Mouse (Mus musculus): ENCODE data around the gene Rnf217. TPM values are rescaled to one million over a fixed set of nuclear protein-coding genes. Genes with fewer than 3 reads are reported as not detected.

Rnf217 gene
- polyA plus RNA-seq, 1 experiment from 2014 or later = 1.5 TPM

DNA sequence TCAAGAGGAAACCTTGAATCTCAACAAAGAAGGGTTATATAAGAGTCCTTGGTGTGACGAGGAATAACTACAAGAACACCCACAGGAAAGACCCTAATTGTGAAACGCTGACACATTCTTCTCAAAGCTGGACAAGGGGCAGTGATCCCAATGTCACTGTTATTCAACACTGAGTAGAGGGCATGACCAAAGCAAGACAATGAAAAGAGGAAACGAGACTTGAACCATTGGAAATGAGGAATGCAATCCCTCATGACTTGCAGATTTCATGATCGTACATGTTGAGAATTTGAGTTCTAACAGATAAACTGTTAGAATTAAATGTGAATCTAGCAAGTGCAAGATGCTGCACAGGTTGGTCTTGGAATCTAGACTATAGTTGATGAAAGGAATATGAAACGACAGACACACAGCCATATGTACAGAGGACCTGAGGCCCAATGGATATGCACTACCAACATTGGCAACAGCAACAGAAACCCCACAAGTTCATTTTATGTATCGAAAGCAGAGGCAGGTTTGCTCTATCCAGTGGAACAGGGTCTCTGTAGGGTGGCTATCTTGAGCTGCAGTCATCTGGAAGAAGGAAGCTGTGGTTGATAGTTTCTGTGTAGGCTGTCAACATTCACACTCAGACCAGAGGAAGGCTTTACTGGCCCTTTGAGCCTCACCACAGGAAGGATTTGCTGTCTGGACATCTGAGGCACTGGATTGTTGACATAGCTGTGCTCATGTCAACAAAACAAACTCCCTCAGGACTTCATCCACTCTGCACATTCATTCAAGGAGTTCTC is 64.6 kb downstream of the Rnf217 start:
- Histone ChIP-seq H3K27me3 (ENCODE audit: control insufficient read depth, insufficient read depth, low read depth, low read length) (no peaks in the 10 kb centered on the region), H3K9me3 (replicated peaks; ENCODE audit: control insufficient read depth, low read length, poor library complexity, severe bottlenecking) (no peaks in the 10 kb centered on the region), H3K9ac (ENCODE audit: low read depth, low read length) (no peak overlapping the region), H3K4me1 (ENCODE audit: control insufficient read depth, insufficient read depth, low read length) (no peaks in the 10 kb centered on the region), H3K4me2 (ENCODE audit: low read length) (no peak overlapping the region), H3K4me3 (ENCODE audit: low read depth, low read length) (no peak overlapping the region), H3K27ac (ENCODE audit: low read length) (no peak overlapping the region), H3K36me3 (ENCODE audit: control insufficient read depth, insufficient read depth, low read length) (no peaks in the 10 kb centered on the region)
- 91% methylated on average over 6 of the region's 6 CpGs for WGBS
- no peak for ATAC-seq

DNA sequence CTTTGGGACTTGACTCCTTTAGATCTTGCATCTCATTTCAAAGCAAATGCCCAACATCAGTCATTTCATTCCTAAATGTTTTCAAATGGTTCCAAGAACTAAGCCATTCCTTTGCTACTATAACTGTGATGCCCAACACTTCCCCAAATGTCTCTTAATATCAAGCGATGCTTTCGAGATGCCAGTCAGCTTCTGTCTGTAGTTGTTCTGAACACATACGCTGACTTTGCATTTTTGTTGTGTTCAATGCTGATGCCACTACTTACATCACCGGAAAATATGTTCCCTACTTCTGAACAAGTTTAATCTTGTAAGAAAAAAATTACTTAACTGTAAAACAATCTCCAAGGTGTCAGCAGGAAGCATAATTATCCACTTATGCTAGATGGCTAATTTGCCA is 68.5 kb downstream of the Rnf217 start:
- Histone ChIP-seq H3K4me2 (ENCODE audit: low read length) (no peak overlapping the region), H3K9ac (ENCODE audit: low read depth, low read length) (no peak overlapping the region), H3K27me3 (ENCODE audit: control insufficient read depth, insufficient read depth, low read depth, low read length) (no peaks in the 10 kb centered on the region), H3K9me3 (replicated peaks; ENCODE audit: control insufficient read depth, low read length, poor library complexity, severe bottlenecking) (no peaks in the 10 kb centered on the region), H3K27ac (ENCODE audit: low read length) (no peak overlapping the region), H3K4me1 (ENCODE audit: control insufficient read depth, insufficient read depth, low read length) (no peaks in the 10 kb centered on the region), H3K4me3 (ENCODE audit: low read depth, low read length) (no peak overlapping the region), H3K36me3 (ENCODE audit: control insufficient read depth, insufficient read depth, low read length) (no peaks in the 10 kb centered on the region)
- WGBS = 92% methylated on average over 4 of the region's 4 CpGs
- ATAC-seq = no peak

DNA sequence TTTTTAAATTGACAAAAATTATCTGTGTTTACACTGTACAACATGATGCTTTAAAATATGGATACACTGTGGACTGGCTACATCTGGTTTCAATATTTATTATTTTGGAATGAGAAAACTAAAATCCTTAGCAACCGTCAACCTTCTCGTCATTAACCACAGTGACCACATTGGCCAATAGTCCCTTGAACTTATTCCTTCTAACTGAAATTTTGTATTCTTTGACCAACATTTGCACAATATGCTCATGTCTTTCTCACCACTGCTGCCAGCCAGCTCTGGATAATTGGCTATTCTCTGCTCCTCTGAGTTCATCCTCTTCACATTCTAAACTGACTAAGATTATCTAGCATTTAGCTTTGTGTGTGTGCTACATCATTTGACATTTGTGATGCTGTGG is 69.6 kb downstream of the Rnf217 start:
- WGBS = 94% methylated on average over 2 of the region's 2 CpGs

DNA sequence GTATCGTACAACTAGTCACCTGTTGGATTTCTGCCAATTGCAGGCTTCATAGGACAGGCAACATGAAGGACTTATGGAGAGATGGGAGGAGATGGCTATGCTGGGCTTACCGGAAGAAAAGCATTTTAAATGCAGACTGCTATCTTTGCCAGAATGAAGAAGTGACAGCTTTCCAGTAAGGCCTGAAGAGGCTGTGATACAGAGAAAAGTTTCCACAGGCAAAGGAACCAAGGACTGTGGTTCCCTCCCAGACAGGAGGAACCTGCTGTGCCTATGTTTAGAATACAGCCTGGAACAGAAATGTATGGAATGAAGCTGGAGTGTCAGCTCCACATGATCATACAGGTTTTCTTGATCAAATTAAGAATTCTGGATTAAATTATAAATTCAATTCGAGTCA is 70.3 kb downstream of the Rnf217 start:
- Histone ChIP-seq H3K27ac (ENCODE audit: low read length) (no peak overlapping the region), H3K4me2 (ENCODE audit: low read length) (no peak overlapping the region), H3K9me3 (replicated peaks; ENCODE audit: control insufficient read depth, low read length, poor library complexity, severe bottlenecking) (no peaks in the 10 kb centered on the region), H3K27me3 (ENCODE audit: control insufficient read depth, insufficient read depth, low read depth, low read length) (no peaks in the 10 kb centered on the region), H3K36me3 (ENCODE audit: control insufficient read depth, insufficient read depth, low read length) (no peaks in the 10 kb centered on the region), H3K4me1 (ENCODE audit: control insufficient read depth, insufficient read depth, low read length) (no peaks in the 10 kb centered on the region), H3K4me3 (ENCODE audit: low read depth, low read length) (no peak overlapping the region), H3K9ac (ENCODE audit: low read depth, low read length) (no peak overlapping the region)
- 83% methylated on average over 3 of the region's 3 CpGs for WGBS
- ATAC-seq = no peak

More for the DNA sequence above, 69.6 kb downstream of the Rnf217 start:
- ATAC-seq = no peak
- no peak overlapping the region for H3K4me2 ChIP-seq (ENCODE audit: low read length)
- no peak overlapping the region for H3K4me3 ChIP-seq (ENCODE audit: low read depth, low read length)
- H3K9ac ChIP-seq (ENCODE audit: low read depth, low read length) = no peak overlapping the region
- H3K36me3 ChIP-seq (ENCODE audit: control insufficient read depth, insufficient read depth, low read length) = no peaks in the 10 kb centered on the region
- no peaks in the 10 kb centered on the region for H3K27me3 ChIP-seq (ENCODE audit: control insufficient read depth, insufficient read depth, low read depth, low read length)
- H3K4me1 ChIP-seq (ENCODE audit: control insufficient read depth, insufficient read depth, low read length) = no peaks in the 10 kb centered on the region
- no peaks in the 10 kb centered on the region for H3K9me3 ChIP-seq (replicated peaks; ENCODE audit: control insufficient read depth, low read length, poor library complexity, severe bottlenecking)
- H3K27ac ChIP-seq (ENCODE audit: low read length) = no peak overlapping the region

DNA sequence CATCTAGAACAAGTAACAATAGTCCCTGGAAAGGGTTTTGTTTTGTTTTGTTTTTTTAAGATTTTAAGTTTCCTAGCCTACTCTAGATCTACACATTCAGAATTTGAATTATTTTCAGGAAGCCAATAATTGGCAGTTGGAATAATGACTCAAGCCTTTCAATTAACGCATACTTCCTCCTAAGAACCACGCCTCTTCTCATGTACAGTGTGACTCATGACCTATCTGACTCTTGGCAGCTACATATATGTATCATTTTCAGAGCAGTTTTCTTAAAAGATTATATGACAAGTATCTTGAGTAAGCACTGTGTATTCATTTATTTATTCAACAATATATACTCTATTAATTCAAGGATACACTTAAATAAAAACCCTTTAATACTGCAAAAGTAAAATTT is 70.7 kb downstream of the Rnf217 start:
- H3K36me3 ChIP-seq (ENCODE audit: control insufficient read depth, insufficient read depth, low read length) = no peaks in the 10 kb centered on the region
- no peak overlapping the region for H3K27ac ChIP-seq (ENCODE audit: low read length)
- no peaks in the 10 kb centered on the region for H3K9me3 ChIP-seq (replicated peaks; ENCODE audit: control insufficient read depth, low read length, poor library complexity, severe bottlenecking)
- no peaks in the 10 kb centered on the region for H3K27me3 ChIP-seq (ENCODE audit: control insufficient read depth, insufficient read depth, low read depth, low read length)
- 94% methylated on average over 2 of the region's 2 CpGs for WGBS
- no peak for ATAC-seq
- no peak overlapping the region for H3K4me3 ChIP-seq (ENCODE audit: low read depth, low read length)
- no peak overlapping the region for H3K4me2 ChIP-seq (ENCODE audit: low read length)
- no peaks in the 10 kb centered on the region for H3K4me1 ChIP-seq (ENCODE audit: control insufficient read depth, insufficient read depth, low read length)
- H3K9ac ChIP-seq (ENCODE audit: low read depth, low read length) = no peak overlapping the region

DNA sequence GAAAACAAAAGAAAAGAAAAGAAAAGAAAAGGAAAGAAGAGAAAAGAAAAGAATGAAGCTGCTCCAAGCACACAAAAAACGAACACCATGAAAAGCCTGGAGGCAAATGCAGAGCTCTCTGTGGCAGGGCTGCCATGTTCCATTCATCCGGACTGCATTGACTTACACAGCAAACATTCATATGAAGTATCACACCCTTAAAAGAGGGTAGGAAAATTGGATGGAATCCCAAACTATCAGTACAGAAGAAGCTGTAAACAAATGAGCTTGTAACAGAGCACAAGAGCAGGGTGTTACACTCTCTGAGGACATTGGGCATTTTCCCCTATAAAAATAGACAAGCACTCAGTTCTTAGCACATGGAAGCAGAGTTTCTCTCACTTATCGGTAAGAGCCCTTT is 71.8 kb downstream of the Rnf217 start:
- H3K9me3 ChIP-seq (replicated peaks; ENCODE audit: control insufficient read depth, low read length, poor library complexity, severe bottlenecking) = no peaks in the 10 kb centered on the region
- no peak overlapping the region for H3K9ac ChIP-seq (ENCODE audit: low read depth, low read length)
- ATAC-seq = no peak
- H3K36me3 ChIP-seq (ENCODE audit: control insufficient read depth, insufficient read depth, low read length) = no peaks in the 10 kb centered on the region
- H3K4me2 ChIP-seq (ENCODE audit: low read length) = no peak overlapping the region
- no peak overlapping the region for H3K4me3 ChIP-seq (ENCODE audit: low read depth, low read length)
- no peaks in the 10 kb centered on the region for H3K27me3 ChIP-seq (ENCODE audit: control insufficient read depth, insufficient read depth, low read depth, low read length)
- H3K4me1 ChIP-seq (ENCODE audit: control insufficient read depth, insufficient read depth, low read length) = no peaks in the 10 kb centered on the region
- WGBS = 70% methylated on average over 3 of the region's 3 CpGs
- H3K27ac ChIP-seq (ENCODE audit: low read length) = no peak overlapping the region

DNA sequence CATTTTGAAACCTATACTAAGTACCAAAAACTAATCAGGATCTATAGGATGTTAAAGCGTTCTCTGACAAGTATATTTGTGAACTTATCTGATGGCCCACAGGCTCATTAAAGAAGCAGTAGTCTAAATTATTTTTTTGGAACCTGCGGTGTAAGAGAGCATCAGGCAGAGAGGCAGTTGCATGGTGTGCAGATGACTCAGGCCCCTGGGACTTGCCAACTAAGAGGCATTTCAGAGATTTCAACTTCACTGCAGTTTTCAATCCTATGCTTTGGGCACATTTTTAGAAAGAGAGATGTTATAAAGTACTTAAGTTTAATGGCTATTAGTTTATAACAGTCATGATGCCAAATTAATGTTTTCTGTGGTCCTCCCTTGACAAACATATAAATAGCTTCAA is 73.9 kb downstream of the Rnf217 start:
- no peak overlapping the region for H3K4me3 ChIP-seq (ENCODE audit: low read depth, low read length)

DNA sequence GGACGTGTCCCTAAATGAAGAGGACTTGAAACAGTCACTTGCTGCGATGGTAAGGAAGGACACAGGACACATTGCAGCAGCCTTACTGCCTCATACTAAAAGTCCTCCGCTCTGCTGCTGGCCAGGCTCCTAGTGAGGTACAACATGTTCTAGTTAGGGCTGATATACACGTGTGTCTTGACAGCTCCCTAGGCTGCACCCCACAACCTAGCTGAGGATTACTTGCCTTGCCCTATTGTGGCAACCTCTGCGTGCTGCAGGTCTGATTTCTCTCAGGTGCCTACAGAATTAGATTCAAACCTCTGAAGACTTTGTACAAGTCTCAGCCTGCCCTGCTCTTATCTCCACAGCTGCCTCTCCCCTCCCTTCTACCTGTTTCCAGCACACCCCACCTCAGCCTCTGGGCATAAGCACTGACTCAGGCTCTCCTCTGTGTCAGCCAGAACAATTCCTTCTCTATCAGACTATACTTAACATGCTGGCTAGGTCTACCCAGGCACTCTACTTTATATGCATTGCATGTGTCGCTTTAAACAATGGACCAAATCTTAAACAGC is 75.6 kb downstream of the Rnf217 start:
- H3K4me1 ChIP-seq (ENCODE audit: control insufficient read depth, insufficient read depth, low read length) = peaks cover 7% of the 10 kb centered on the region
- no peaks in the 10 kb centered on the region for H3K36me3 ChIP-seq (ENCODE audit: control insufficient read depth, insufficient read depth, low read length)
- no peaks in the 10 kb centered on the region for H3K27me3 ChIP-seq (ENCODE audit: control insufficient read depth, insufficient read depth, low read depth, low read length)
- no peak overlapping the region for H3K4me3 ChIP-seq (ENCODE audit: low read depth, low read length)
- ATAC-seq = no peak
- H3K4me2 ChIP-seq (ENCODE audit: low read length) = no peak overlapping the region
- H3K9ac ChIP-seq (ENCODE audit: low read depth, low read length) = no peak overlapping the region
- H3K27ac ChIP-seq (ENCODE audit: low read length) = no peak overlapping the region
- WGBS = 92% methylated on average over 6 of the region's 6 CpGs
- no peaks in the 10 kb centered on the region for H3K9me3 ChIP-seq (replicated peaks; ENCODE audit: control insufficient read depth, low read length, poor library complexity, severe bottlenecking)

More for the DNA sequence above, 73.9 kb downstream of the Rnf217 start:
- Histone ChIP-seq H3K4me1 (ENCODE audit: control insufficient read depth, insufficient read depth, low read length) (no peaks in the 10 kb centered on the region), H3K36me3 (ENCODE audit: control insufficient read depth, insufficient read depth, low read length) (no peaks in the 10 kb centered on the region), H3K9me3 (replicated peaks; ENCODE audit: control insufficient read depth, low read length, poor library complexity, severe bottlenecking) (no peaks in the 10 kb centered on the region), H3K27me3 (ENCODE audit: control insufficient read depth, insufficient read depth, low read depth, low read length) (no peaks in the 10 kb centered on the region), H3K4me2 (ENCODE audit: low read length) (no peak overlapping the region), H3K9ac (ENCODE audit: low read depth, low read length) (no peak overlapping the region), H3K27ac (ENCODE audit: low read length) (no peak overlapping the region)
- ATAC-seq = no peak
- WGBS = 96% methylated on average over 2 of the region's 2 CpGs

DNA sequence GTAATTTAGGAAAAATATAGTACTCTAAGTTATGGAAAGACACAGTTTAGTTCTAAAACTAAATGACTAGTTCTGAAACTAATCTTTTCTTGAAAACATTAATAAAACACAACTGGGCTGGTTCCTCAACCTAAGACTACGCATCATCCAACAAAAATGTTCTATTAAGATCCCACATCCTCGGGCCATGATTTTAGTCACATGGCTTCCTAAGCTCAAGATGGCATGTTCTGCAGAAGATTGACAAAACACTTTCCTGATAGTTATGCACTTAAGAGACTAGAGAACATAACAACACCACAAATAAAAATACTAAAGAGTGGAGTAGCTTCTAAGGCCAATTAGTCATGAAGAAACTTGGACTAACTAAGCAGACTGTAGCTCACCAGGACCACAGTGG is 76.2 kb downstream of the Rnf217 start:
- WGBS = 96% methylated on average over 2 of the region's 2 CpGs
- Histone ChIP-seq H3K4me1 (ENCODE audit: control insufficient read depth, insufficient read depth, low read length) (peaks cover 9% of the 10 kb centered on the region), H3K9ac (ENCODE audit: low read depth, low read length) (no peak overlapping the region), H3K4me3 (ENCODE audit: low read depth, low read length) (no peak overlapping the region), H3K27ac (ENCODE audit: low read length) (no peak overlapping the region), H3K9me3 (replicated peaks; ENCODE audit: control insufficient read depth, low read length, poor library complexity, severe bottlenecking) (no peaks in the 10 kb centered on the region), H3K27me3 (ENCODE audit: control insufficient read depth, insufficient read depth, low read depth, low read length) (no peaks in the 10 kb centered on the region), H3K36me3 (ENCODE audit: control insufficient read depth, insufficient read depth, low read length) (no peaks in the 10 kb centered on the region), H3K4me2 (ENCODE audit: low read length) (no peak overlapping the region)
- ATAC-seq = no peak
